Mouse (Mus musculus): ENCODE measurements at regions not wholly inside any gene's neighbourhood (a gene's known extent, or its start where the extent isn't known, plus 50 kb on each side); places are given as distances from the start of the nearest gene placed in this dataset.
"Not testable (repeated sequence)": the region's sequence is repeated elsewhere in the genome, so short reads cannot be mapped to it uniquely, and the experiment has no call there.

DNA sequence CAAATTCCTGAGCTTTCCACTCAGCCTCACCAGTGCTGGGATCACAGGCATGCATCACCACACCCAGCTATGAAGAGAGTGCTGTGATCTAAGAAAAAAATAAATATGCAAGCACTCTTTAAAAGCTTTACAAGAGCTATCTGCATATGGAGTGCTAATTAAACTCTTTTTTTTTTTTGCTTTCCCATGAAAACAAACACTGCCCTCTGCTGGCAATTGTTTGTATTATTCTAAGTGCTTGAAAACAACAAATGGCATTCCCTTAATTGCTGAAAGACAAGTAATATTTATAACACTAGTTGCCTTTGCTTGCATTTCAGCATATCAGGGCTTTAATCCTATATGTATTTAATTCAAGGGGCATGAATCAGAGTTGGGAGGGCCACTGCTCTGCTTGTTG is 91.8 kb downstream of the 5730507C01Rik start:
- DNase-seq (ENCODE audit: low spot score in 2 of 2): not testable (repeated sequence)

DNA sequence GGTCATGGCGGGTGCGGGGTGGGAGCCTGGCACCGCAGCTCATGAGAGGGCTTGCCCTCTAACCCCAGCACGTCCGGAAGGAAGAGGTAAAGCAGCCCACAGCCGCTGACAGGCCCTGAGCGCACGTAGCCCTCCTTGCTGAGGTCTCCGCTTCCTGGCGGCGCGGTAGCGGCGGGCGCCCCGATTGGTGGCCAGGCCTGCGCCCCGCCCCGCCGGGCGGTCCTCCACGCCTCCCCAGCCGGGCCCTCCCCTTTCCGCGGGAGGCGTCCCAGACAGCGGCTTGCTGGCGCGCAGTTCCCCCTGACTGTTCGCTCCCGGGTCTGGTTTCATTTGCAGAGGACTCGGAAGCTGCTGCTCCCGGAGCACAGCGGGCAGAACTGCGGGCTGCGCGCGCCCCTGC is 95.5 kb downstream of the 5730507C01Rik start:
- DNase-seq (ENCODE audit: low spot score in 2 of 2): peak; percentile 43 to 71

GRCm38 (mm10) chr12:18610581-18610980 is 96.3 kb downstream of the 5730507C01Rik start:
- not testable (repeated sequence) for DNase-seq (ENCODE audit: low spot score in 2 of 2)
